Mouse (Mus musculus) adrenal gland, postnatal 10 days (tissue): Measurements from ENCODE around the gene Cinp. TPM values are rescaled to one million over a fixed set of nuclear protein-coding genes. Genes with fewer than 3 reads are reported as not detected.
A peak's percentile ranks its signal among the peaks of the same experiment; 100 is the strongest.
"Not testable (repeated sequence)": the region's sequence is repeated elsewhere in the genome, so short reads cannot be mapped to it uniquely, and the experiment has no call there.

Experiments
- DNase-seq: peaks from one replicate; pipeline ENCODE4 v3.0.0; 2021; ENCODE audit warnings: mixed read lengths
- total RNA-seq, 2 experiments: library from RNA; stranded (reverse); gene quantifications; 2 replicates each; pipeline ENCODE4 v1.2.3; 2021

Gene Cinp
- total RNA-seq, 2 experiments from 2014 or later: 40.5 to 46.3 TPM

DNA sequence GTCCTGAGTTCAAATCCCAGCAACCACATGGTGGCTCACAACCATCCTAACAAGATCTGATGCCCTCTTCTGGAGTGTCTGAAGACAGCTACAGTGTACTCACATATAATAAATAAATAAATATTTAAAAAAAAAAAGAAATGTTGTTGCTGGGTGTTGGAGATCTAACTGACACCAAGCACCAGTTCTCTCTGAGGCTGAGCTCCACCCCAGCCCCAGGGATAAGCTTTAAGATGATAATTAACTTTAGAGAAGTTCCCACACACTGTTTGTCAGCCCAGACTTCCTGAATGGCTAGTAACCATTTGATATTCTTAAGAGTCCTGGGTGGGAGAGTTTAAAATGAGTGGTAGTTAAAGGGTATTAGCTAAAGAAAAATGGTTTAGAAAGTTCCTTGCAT lies 28.7 kb downstream of the Cinp start:
- DNase-seq: no peak

DNA sequence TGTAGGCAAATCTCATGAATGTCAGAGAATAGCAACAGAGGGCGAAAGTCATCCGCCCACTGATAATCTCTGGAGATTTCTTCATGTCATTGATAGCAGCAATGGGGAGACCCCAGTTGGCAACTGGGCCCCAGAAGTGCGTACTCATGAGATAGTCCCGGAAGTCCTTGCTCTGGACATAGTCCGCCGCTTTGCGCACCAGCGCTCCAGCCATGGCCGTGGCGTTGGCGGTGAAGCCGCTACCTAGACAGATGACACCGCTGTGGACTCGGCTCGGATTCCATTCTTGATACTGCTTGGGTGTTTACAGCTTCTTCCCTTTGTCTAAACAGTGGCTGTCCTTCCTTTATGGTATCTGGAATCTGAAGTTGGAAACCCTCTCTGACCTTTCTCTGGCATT lies 30.3 kb downstream of the Cinp start:
- not testable (repeated sequence) for DNase-seq

DNA sequence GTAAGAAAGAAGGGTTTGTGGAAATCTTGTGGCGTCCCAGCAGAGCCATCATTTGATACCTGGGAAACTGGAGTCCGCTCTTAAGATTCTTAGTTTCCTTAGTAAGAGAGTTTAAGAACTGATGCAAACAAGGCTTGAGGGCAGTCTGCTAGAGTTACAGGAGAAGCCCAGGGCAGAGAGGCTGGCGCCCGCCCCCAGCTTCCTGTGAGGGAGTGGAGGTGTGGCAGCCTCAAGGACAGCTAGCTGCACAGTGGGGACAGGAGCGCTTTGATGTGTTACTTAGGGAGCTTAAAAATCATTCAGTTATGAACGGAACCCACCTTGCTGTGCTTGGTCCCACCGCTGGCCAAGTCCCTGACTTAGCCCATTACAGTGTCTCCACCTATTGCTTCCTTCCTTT lies 31.7 kb downstream of the Cinp start:
- peak; percentile 65 for DNase-seq

DNA sequence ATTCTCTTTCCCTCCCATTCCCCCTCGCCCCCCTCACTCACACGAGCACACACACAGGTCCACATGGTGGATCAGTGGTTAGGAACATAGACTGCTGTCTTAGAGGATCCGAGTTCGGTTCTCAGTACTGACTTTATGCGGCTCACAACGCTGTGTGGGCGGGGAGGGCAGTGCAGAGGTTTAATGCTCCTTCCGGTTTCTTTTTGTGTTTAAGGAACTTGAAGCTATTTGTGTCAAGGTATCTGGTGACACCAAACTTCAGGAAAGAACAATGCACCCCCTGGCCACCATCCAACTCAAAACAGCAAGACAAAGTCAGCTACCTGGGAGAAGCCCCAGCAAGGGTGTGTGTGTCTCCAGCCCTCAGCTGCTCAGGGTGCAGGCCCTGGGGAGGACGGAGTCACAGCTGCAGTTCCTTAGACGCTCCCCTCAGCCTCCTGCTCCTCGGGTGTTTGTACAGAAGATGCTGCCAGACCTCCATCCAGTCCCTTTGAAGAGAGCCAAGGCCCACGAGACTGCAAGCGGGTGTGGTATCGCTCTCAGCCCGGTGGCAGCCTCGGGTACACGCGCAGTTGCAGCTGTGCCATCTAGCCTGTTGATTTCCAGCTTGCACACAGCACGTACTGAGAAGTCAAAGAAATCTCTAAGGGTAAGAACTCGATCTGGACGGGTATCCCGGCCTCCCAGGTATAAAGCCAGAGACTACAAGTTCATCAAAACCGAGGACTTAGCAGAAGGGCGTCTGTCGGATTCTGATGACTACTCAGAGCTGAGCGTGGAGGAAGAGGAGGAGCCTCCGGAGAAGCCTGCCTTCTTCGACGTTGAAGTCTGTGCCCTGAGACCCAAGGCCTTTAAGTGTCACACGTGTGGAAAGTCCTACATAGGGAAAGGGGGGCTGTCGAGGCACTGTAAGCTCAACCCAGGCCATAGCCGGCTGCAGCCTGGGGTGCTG lies 33.9 kb downstream of the Cinp start:
- DNase-seq: no peak

DNA sequence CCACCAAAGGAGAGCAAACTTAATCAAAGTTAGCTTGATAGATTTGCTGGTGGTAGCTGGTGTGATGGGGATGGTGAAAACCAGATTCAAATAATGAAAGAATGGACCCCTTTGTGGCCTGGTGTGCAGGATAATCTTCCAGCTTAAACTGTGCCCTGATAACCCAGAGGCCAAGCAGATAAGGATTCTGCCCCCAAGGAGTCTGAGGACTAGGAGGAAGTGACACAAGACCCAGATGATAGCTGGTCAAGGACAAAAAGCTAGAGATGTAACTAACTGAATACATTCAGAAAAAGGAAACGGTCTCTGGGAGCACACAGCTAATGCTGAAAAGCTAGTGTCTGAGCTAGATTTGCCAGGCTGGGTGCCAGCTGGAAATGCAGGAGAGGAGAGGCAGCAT lies 37.0 kb downstream of the Cinp start:
- no peak for DNase-seq

DNA sequence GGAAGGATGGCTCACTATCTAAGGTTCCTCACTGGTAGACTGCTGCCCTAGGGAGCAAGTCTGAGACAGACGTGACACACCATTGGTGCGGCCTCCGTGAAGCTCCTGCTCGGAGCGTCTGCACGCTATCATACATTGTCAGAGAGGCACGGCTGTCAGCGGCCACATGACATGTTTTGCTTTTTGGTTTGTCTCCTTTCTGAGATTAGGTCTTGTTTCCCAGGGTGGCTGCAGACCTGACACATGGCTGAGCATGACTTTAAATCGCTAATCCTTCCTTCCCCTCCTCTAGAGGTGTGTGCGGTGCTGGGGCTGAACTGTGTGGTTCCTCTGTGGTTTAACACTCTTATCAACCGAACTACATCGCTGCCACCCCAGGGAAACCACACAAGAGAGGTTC lies 37.5 kb downstream of the Cinp start:
- no peak for DNase-seq

DNA sequence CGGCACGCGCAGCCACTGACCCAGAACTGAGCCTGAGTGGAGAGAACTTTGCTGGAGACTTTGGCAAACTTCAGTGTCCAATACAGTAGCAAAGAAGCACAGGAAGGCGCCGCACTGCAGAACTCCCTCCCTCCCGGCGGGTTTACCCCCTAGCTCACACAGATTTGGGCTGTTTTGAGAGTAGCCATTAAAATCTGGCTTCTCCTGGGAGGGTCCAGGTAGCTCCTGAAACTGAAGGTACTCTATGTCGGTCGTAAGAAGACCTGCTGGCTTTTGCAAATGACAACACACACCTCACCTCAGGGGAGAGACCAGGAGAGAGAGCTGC lies 38.1 kb downstream of the Cinp start:
- no peak for DNase-seq

DNA sequence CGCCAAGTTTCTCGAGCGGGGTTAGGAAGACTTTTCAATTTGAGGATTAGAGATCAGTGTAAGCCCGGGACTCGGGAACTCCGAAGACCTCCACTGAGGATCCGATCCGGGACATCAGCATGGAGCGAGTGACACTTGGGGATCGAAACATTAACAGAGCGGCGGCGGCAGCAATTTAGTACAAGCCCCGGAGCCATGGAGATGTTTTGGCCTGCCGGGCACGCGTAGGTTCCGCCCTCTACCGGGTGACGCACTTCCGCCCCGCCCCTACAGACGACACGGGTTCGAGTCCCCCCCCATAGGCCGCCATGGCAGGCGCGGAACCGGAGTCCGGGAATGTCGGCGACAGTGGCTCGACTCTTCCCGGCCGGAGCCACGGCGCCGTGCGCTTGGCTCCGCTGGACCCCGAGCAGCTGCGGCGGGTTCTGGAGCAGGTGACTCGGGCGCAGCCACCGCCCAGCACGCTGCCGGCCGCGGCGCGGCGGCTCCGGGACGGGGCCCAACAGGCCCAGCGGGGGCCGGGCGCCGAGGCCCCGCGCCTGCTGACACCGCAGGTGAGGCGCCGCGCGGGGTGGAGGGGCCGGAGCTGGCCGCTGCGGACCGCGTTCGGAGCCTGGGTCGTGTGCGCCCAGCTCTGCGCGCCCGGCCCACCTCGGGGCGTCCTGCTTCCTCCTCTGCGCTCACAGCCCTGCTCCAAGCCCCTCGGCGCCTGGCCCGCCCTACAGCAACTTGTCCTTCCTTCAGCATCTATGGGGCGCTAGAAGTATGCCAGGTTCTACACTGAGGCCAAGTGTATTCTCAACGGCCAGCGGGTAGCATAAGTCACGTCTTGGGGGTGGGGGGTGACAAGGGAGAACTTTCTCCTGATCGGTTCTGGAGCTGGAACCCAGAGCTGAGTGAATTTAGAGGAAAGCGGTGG lies 38.7 kb downstream of the Cinp start, which contains the start of gene Zfp839:
Zfp839 (plus strand) TSS at position 244 of the 919 bp plus-strand sequence.
- peak; percentile 93 for DNase-seq

DNA sequence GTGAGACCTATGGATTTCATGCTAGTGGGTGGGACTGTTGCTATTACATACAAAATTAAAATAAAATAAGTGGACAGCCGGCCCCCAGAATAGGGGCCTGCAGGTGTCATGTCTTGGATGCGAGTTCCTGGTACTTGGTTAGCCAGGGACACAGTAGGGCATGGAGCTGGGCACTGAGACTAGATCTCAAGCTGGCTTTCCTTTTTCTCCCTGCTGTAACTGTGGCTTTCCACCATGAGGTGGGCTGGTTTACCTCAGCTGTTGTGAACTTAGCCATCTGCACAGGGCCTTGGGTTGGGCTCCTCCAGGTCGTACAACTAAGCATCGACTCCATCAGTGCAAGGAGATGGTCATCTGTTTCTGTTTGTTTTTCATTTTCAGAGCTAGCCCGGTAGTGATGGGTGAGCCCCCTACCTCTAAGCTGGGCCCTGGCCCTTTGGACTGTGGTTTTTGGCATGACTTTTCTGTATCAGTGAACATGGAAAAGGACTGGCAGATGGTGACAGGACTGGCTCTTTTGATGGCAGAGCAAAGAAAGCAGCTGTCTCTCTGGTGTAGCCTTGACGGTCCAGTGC lies 42.7 kb downstream of the Cinp start:
- DNase-seq: no peak

DNA sequence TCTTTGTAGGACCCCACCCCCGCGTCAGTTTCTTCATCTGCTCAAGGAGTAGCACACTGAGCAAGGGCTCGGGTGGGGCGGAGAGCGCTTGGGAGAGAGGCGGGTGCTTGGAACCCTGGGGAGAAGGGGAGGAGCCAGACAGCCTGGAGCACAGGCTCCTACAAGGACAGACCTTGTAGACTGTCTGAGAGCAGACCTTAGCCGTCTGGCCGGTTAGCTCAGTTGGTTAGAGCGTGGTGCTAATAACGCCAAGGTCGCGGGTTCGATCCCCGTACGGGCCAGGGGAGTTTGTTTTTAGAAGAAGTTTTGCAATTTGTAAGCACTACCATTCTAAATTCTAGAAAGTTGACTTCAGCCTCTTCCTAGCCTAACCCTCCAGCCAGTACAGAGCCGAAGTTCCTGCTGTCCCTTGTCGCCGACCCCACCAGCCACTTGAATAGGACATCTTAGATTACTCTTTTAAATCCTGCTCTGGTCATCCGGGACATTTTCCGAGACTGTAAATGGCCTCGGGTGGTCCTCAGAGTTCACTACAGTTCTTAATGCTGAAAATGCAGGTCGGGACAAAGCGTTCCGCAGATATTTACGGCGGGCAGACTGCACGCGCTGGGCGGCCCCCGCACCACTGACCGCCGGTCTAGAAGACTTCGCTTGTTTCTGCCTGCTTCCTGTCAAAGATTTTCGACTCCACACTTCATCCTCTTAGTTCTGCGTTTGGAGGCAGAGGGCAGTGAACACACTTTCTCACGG lies 43.6 kb downstream of the Cinp start:
- peak; percentile 95 for DNase-seq

DNA sequence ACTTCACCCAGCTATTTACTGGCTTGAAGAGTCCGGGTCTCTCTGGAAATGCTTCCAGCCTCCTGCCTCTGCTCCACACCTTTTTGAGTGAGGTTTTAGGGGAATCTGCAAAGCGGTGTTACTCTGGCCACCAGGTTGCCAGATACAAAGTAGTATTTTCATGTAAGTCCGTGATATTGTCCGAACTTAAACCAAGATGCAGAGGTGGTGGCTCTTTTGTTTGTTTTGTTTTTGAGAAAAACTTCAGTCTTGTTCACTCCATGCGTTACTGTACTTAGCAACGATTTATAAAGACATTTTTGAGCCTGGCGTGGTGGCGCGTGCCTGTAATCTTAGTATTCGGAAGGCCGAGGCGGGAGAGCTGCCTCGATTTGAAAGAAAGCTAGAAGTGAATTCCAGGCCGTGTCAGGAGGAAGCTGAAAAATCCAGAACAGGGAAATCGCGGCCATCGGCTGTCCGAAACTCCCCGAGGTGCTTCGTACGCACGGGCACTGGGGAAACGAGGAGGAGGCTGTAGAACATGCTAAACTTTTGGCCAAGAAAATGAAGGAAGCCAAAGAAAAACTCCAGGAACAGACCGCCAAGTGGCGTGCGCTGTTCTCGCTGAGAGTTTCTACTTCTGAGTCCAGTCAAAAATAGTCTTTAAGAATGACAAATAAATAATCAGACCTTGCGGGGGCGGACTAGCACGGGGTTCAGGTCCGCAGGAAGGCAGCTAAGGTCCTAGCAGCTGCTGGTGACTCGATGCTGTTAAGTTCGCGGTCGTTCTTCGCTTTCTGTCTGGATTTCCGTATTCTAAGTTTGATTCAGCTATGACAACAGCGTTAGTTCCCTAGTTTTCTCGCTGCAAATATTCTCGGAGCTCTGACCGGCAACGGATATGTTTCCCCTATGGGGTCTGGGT lies 44.5 kb downstream of the Cinp start:
- DNase-seq: peak; percentile 58

DNA sequence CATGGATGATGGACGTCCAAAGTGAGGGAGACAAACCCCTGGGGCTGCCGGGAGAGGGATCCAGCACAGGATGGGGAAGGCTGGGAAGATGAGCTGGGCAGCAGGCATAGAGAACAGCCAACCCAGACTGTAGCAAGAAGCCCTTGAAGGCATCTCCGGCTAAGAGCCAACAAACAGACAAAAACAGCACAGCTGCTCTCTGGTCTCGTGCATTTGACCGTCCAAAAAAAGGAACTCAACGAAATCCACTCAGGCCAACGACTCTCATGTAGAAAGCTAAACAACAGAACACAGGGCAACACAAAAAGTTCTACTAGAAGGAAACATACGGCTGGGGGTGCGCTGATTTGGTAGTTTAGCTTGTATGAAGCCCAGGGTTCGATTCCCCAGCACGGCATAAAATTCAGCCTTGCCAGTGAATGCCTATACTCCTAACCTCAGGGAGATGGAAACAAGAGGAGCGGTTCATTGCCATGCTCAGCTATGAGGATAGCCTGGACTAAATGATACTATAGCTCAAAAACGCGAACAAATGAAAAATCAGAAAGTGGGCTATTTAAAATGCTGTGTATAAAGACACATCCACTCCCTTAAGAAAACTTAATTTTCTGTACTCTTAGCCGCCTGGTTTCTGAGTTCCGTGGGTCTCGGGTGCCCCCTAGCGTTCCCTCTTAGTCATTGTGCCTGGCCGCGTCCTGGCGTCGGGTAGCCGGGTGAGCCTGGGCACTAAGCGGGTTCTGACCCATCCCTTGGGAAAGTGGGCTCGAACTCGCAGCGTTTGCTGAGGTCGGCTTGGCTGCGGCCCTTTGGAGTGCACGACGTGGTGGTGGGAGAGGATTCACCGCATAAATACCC lies 45.5 kb downstream of the Cinp start:
- DNase-seq: peak; percentile 91

DNA sequence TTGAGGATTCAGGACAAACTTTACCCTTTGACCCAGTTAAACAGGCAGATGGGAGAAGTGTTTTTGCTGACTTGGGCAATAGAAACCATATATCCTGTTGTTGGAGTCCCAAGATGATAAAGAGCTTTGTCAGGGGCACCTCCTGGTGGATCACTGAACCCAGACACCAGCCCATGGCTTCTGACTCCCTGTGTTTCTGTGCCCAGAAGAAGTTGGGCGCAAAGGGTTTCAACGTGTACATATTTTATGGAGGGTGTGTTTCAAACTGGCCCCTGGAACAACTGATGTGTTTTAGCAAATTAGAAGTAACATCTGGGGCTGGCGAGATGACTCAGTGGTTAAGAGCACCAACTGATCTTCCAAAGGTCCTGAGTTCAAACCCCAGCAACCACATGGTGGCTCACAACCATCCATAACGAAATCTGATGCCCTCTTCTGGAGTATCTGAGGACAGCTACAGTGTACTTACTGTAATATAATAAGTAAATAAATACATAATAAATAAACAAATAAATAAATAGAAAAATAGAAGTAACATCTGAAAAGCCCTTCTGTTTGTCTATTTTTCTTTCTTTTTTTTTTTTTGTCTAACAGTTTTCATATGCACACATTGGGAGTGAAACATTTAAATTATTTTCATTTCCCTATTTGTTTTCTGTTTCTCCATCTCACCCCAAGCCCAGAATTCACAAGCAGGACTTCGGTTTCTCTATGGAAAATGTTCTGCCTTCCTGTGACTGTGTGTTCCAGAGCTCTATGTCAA lies 47.0 kb downstream of the Cinp start:
- DNase-seq: no peak

DNA sequence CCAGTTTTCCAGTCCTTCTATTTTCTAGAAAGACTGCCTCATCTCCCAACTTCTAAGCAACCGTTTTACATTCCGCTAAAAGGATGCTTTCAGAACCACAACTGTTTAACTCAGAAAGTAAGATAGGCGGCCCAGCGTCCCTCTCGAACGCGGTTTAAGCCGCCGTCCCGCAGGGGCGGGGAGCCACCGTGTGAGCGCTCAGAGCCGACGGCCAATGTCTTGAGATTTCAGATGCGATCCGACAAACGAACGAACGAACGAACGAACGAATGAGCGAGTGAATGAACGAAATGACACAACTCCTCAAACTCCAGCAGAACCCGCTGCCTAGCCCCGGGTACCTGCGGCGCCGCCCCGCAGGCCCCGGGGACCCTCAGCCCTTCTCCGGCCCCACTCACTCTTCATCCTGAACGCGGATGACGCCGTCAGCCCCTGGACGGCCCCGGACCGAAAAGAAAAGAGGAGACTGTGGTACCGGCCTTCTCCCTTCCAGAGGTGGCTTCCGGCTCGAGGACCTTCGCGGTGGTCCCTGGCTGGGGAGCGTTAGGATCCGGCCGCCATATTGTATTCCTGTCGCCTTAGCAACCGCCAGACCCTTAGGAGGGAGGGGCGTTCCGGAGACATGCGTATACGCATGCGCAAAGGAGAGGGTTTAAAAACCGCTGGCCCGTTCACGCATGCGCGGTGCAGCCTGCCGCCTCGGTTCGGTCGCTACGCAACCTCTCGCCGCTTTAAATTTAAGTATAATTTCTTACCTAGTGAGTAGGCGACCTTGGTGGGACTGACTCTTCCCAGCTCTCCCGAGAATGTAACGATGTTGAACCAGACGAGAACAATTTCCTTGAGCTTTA lies 48.4 kb downstream of the Cinp start, which contains the start of gene Mok:
Mok (minus strand) TSS at position 592 of the 851 bp plus-strand sequence.
- peak; percentile 97 for DNase-seq

DNA sequence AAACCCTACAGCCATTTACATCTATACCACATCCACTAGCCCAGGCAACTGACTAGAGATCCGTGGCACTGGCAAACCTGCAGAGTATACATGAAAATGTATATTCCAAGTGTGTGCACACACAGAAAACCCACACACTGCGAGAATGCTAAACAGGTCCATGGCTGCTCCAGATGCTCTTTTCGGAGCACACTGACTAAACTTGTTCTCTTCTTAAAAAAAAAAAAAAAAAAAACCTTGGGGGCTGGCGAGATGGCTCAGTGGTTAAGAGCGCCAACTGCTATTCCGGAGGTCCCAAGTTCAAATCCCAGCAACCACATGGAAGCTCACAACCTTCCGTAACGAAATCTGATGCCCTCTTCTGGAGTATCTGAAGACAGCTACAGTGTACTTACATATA lies 51.1 kb downstream of the Cinp start:
- DNase-seq: no peak

DNA sequence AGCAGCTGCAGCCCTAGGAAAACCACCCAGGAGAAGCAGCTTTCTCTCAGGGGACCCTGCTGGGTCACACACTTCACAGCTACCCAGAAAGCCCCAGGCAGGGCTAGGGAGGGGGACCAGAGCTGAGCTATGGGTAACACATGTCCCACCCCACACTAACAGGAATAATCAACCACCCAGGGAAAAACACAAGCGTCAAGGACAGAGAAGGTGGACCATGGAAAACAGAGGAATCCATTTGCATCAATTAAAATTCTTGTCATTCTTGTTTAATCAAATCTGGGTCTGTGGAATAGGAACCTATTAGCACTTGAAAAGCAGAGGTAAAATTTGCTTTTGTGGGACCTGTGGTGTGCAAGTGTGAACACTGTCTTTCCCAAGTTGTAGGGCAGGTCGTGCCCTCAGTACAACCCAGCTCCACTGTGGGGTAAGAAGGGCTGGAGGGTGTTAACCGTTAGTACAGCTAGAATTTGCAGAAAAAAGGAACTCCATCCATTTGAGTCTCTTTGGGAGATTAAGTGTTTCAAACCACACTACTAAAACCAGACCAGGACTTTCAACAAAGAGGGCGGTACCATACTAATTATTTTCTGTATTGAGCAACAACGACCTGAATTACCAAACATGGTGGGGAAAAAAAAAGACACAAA lies 51.6 kb downstream of the Cinp start:
- no peak for DNase-seq

DNA sequence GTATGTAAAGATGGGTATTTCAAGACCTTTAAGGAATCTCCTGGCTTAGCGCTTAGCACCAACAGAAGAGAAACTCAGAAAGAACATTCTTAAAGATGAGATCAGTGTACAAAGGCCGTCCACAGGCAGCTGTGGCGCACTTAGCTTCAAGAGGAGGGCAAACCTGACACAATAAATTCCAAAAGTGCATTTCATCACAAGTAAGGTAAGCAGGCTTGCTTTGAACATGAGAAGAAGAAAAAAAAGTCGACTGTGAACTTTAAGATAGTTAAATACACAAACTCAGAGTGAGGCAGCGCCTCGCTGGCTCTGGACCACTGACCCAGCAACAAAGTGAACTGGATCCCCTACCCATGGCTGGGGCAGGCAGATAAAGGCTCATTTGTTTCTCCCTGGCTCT lies 52.2 kb downstream of the Cinp start:
- no peak for DNase-seq

DNA sequence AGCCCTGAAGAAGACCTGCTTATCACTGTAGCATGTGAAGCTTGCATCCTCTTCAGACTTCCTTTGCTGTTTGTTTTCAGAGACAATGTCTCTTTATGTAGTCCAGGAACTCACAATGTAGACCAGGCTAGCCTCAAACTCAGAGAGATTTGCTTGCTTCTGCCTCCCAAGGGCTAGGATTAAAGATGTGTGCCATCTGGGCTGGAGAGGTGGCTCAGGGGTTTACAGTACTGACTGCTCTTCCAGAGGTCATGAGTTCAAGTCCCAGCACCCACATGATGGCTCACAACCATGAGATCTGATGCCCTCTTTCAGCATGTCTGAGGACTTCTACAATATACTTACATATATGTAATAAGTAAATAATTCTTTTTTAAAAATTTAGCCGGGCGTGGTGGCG lies 53.8 kb downstream of the Cinp start:
- DNase-seq: no peak
